Mouse (Mus musculus): ENCODE measurements at regions not wholly inside any gene's neighbourhood (a gene's known extent, or its start where the extent isn't known, plus 50 kb on each side); places are given as distances from the start of the nearest gene placed in this dataset.

DNA sequence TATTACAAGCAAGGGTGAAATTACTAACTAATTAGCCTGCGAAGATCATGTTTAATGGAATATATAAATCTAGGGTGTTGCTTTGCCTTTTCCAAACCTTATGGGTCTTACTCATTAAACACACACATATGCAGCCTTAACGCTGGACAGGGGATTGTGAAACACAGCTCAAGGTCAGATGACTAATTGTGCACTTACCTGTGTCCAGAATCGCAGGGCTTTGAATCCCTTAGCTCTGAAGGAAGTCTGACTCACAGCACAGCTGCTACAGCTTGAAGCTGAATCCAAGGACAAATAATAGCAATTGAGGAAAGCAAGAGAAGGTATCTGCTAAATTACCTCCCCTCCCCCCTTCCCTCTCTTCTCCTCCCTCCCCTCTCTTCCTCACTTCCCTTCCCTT lies 173.1 kb upstream of the 1700066M21Rik start:
- TF ChIP-seq POLR2A (IDR thresholded peaks at IDR 0.05; ENCODE audit: control insufficient read depth, extremely low read depth, insufficient read depth, low read length, poor library complexity) (no peak), CTCF (IDR thresholded peaks at IDR 0.05; ENCODE audit: borderline replicate concordance, control insufficient read depth, extremely low read depth, insufficient read depth, low read length, poor library complexity) (no peak)

Measured in thymus, adult 2 months (tissue).